Mouse (Mus musculus): Measurements from ENCODE around the gene Rpl38.

The Rpl38 gene

DNA sequence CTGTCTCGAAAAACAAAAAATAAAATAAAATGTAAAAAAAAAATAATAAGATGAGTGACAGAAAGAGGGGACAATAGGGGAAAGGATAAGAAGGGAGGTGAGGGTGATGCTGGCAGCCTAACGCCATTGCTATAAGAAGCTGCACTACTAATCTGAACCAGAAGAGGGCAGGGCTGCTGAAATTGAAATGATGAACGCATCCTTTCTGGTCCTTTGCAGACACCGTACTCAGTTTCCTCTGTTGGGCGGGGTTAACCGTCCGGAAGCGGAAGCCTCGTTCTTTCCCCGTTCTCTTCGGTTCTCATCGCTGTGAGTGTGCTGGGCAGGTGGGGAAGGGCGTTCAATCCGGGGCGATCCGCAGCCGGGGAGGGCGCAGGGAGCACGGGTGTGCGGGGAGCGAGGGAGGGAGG is at the start of gene Rpl38:
Gene Rpl38, plus strand, starts transcription at position 224 of the 410 bp plus-strand sequence.
- peak; percentile 97 for DNase-seq (ENCODE audit: low spot score in 2 of 2)

DNA sequence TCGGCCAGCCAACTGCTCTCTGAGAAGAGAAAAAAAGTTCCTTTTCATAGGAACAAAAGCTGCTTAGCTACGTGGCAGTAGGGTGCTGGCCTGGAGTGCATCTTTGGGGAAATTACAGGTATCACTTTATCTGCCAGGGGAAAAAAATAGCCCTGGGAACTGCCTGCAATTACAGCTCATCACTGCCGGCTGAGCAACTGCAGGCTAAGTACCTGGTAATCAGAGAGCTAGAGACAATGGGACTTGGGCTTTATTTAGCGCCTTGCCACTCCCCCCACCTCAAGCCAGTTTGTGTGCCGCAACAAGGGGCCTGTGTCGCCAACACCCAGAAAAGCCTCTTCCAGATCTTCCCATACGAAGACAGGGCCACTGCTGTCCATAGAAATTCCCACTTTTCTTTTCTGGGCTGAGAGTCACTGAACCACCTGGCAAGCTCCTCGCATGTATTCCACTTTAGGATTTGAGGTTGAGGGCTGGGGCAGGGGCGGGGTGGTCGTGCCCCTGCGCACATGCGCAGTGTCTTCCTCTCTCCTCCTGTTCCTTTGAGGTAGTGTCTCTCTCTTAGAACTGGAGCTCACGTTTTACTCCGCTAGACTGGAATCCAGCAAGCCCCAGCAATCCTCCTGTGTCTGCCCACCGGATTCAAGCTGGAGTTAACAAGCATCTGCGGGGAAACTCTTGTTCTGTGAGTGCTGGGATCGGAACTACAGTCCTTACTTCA is 49.5 kb upstream of the Rpl38 start:
- no peak for DNase-seq (ENCODE audit: low spot score in 2 of 2)

- DNase-seq (ENCODE audit: low spot score in 2 of 2): no peak
Measured at GRCm38 (mm10) chr11:114626071-114626690, 42.1 kb upstream of the Rpl38 start.

GRCm38 (mm10) chr11:114627036-114627435 is 41.3 kb upstream of the Rpl38 start:
- no peak for DNase-seq (ENCODE audit: low spot score in 2 of 2)

GRCm38 (mm10) chr11:114628032-114628431 is 40.3 kb upstream of the Rpl38 start:
- DNase-seq (ENCODE audit: low spot score in 2 of 2): no peak

- DNase-seq (ENCODE audit: low spot score in 2 of 2): no peak
Measured at GRCm38 (mm10) chr11:114630044-114630443, 38.3 kb upstream of the Rpl38 start.

DNA sequence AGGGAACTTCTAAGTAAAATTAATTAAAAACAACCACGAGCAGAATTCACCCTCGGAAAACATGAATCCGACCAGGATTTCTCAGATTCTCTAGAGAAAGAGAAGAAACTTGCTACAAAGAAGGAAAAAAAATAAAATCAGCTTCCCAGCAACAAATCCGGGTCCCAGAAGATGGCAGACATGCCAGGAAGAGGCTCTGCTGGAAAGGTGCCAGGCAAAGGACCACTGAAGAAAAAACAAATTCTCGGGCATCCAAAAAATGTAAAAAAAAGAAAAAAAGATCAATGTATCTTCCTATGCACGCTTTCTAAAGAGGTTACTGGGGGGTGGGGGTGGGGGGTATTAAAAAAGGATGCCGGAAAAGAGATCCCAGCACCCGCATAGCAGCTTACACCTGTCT is 36.1 kb upstream of the Rpl38 start:
- no peak for DNase-seq (ENCODE audit: low spot score in 2 of 2)

GRCm38 (mm10) chr11:114636292-114636691 is 32.0 kb upstream of the Rpl38 start:
- peak; percentile 88 to 91 for DNase-seq (ENCODE audit: low spot score in 2 of 2)

DNA sequence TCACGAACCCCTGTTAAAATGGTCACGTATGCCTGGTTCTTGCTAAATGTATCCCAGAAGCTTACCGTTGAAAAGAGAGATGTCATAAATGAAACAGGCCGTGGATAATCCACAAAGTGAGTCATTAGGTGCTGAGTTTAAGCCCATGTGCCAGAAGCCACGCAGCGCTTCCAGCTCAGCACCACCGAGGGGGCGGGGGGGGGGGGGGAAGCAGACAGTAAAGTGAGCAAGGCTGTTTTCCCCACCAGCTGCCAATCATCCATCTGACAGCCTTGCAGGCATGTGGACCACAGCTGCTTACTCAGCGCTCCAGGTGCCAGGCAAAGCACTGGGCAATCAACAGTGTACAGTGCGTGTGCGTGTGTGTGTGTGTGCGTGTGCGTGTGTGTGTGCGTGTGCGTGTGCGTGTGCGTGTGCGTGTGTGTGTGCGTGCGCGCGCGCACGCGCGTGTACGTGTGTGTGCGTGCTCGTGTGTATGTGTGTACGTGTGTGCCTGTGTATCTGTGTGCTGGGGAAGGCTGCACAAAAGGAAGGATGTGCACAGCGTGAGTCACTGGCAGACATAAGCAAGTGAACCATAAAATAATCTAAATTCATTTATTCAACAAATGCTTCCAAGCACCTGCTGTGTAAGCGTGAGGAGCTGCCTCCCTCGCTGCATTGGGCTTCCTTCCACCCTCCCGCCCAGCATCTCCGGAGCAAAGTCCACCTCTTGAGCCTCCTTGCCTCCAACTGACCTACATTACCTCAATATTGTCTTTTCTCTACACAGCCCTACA is 31.4 kb upstream of the Rpl38 start:
- peak in 1 of 2 experiments; percentile 60 for DNase-seq (ENCODE audit: low spot score in 2 of 2)

- peak in 1 of 2 experiments; percentile 52 for DNase-seq (ENCODE audit: low spot score in 2 of 2)
Measured at GRCm38 (mm10) chr11:114638647-114639290, 29.6 kb upstream of the Rpl38 start.

DNA sequence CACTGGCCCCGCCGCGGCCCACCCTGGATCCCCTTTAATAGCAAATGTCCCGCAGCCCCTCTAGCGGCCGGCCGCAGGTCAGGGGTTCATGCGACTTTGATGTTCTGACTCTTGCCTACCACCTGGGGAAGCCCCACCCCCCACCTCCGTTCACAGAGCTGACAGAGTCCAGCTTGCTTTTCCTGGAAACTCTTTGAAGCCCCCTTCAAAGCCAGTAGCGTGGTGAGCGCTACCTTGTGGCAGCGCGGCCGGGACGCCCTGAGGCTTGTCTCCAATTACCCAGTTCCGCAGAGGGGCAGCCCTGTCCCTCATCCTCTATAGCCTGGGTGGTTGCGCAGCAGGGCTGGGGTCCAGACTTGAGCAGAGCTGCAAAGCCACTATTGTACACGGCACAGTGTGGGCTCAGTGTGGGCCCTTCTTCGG is 28.6 kb upstream of the Rpl38 start:
- peak; percentile 53 to 59 for DNase-seq (ENCODE audit: low spot score in 2 of 2)

DNA sequence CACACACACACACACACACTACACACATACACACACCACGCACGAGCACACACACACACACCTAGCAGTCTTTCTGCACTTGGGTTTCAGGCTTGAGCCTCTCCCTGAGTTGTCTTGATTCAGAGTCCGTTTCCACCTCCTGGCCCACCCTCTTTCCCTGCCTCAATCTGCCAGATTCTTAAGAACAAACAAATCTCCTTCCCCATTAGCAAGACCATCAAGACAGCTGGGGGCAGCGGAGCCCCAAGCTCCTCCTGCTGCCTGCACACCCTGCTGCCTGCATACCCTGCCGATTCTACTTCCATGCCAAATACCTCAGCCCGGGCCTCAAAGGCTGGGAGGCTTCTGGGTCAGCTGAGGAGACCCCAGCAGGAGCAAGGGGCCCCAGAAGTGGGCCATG is 27.7 kb upstream of the Rpl38 start:
- DNase-seq (ENCODE audit: low spot score in 2 of 2): no peak

GRCm38 (mm10) chr11:114641136-114641535 is 27.2 kb upstream of the Rpl38 start:
- no peak for DNase-seq (ENCODE audit: low spot score in 2 of 2)

- no peak for DNase-seq (ENCODE audit: low spot score in 2 of 2)
Measured at GRCm38 (mm10) chr11:114642184-114642583, 26.1 kb upstream of the Rpl38 start.

DNA sequence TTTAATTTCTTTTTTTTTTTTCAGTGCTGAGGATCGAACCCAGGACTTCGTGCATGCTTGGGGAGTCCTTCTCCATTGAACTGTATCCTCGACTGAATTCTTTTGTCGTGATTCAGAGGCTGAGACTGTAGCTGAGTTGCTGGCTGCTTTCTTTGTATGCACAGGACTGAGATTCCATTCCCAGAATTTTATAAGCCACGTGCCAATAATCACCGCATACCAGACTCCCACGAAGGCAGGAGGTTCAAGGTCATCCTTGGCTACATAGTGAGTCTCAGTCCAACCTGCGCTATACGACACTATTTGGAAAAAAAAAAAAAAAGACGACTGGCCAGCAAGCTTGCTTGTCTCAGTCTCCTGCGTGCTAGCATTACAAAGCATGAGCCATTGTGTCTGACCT is 25.4 kb upstream of the Rpl38 start:
- no peak for DNase-seq (ENCODE audit: low spot score in 2 of 2)

DNA sequence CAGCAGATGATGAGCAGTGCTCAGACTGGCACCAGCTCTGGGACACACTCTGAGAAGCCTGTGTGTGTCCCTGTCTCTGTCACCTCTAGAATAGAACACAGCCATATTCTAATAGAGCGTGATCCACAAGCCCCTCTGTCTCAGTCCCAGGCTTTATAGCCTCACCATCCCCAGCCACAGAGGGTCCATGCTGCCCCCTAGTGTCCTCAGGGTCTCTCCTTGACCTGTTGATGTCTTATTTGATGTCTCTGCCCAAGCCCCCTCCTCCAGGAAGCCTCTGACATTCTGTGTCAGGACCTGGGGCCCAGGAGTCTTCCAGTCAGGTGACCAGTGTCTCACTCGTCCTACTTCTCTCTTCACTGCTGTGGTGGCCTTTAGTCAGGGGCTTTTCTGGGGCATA is 24.2 kb upstream of the Rpl38 start:
- no peak for DNase-seq (ENCODE audit: low spot score in 2 of 2)

DNA sequence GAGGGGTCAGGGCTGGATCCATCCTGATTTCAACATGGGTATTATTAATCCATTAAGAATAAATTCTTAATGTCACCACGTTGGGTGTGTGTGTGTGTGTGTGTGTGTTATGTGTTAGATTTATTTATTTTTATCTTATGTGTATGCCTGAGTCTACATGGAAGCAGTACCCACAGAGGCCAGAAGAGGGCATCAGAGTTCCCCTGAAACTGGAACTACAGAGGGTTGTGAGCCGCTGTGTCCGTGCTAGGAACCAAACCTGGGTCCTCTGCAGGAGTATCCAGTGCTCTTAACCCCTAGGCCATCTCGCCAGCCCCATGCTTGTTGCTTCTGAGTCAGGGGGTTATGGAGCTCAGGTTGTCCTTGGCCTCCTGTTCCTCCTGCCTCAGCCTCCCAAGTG is 18.8 kb upstream of the Rpl38 start:
- no peak for DNase-seq (ENCODE audit: low spot score in 2 of 2)

GRCm38 (mm10) chr11:114652531-114652930 is 15.8 kb upstream of the Rpl38 start:
- no peak for DNase-seq (ENCODE audit: low spot score in 2 of 2)

- no peak for DNase-seq (ENCODE audit: low spot score in 2 of 2)
Measured at GRCm38 (mm10) chr11:114653664-114654063, 14.7 kb upstream of the Rpl38 start.

GRCm38 (mm10) chr11:114654552-114654951 is 13.8 kb upstream of the Rpl38 start:
- no peak for DNase-seq (ENCODE audit: low spot score in 2 of 2)

- DNase-seq (ENCODE audit: low spot score in 2 of 2): no peak
Measured at GRCm38 (mm10) chr11:114655350-114656008, 12.8 kb upstream of the Rpl38 start.

Measured in right cerebral cortex, postnatal 10 days (tissue).